In genomic region chr7:88810170-88810569, GRCm38 (mm10) we compare ENCODE assay signal across 28 mouse cellular contexts.
DNase-seq lines count a peak whose midpoint lies in the region; ATAC-seq and TF ChIP-seq lines count a peak whose summit lies in the region.
"Had no signal": no experiment of that assay in that cellular context is flagged by ENCODE, and none has a peak within 500 bp of the region (broad histone marks: within the 10 kb centered on the region; RNA-seq: fewer than 3 reads in every experiment).

No protein-coding gene starts in this region.

- H3K4me2 ChIP-seq in forebrain, embryonic 14.5 days (ENCODE audit: low read length), result no peak overlapping the region
- no peak overlapping the region for H3K4me2 ChIP-seq in forebrain, embryonic 11.5 days (ENCODE audit: low read depth, low read length, severe bottlenecking)
- H3K4me2 ChIP-seq: embryonic facial prominence, embryonic 12.5 days; embryonic facial prominence, embryonic 15.5 days; heart, embryonic 13.5 days; hindbrain, embryonic 15.5 days; intestine, embryonic 15.5 days had no signal

- no peak overlapping the region for H3K4me3 ChIP-seq in forebrain, embryonic 14.5 days (ENCODE audit: low read depth, low read length)
- H3K4me3 ChIP-seq in forebrain, embryonic 11.5 days (ENCODE audit: low read depth, low read length), result no peak overlapping the region
- no peak overlapping the region for H3K4me3 ChIP-seq in cerebellum, adult 2 months (replicated peaks; ENCODE audit: insufficient read depth, low read depth, low read length)
- H3K4me3 ChIP-seq: embryonic facial prominence, embryonic 12.5 days; embryonic facial prominence, embryonic 15.5 days; heart, adult 2 months; heart, embryonic 10.5 days; heart, embryonic 13.5 days; hindbrain, embryonic 15.5 days; intestine, embryonic 15.5 days had no signal

- H3K36me3 ChIP-seq in forebrain, embryonic 14.5 days (ENCODE audit: control insufficient read depth, insufficient read depth, low read length), result no peaks in the 10 kb centered on the region
- no peaks in the 10 kb centered on the region for H3K36me3 ChIP-seq in forebrain, embryonic 11.5 days (ENCODE audit: control insufficient read depth, insufficient read depth, low read length)
- H3K36me3 ChIP-seq: embryonic facial prominence, embryonic 12.5 days; embryonic facial prominence, embryonic 15.5 days; G1E; heart, embryonic 10.5 days; heart, embryonic 13.5 days; hindbrain, embryonic 15.5 days; intestine, embryonic 15.5 days had no signal

- ATAC-seq in forebrain, embryonic 14.5 days, result no peak
- ATAC-seq in forebrain, embryonic 11.5 days (replicated peaks; ENCODE audit: low FRiP score), result no peak
- ATAC-seq in frontal cortex, adult (ENCODE audit: low TSS enrichment), result peak; percentile 44; the same call in 1 of the 2 replicates
- ATAC-seq: intestine, embryonic 15.5 days; Patski had no signal

- no peaks in the 10 kb centered on the region for H3K9me3 ChIP-seq in forebrain, embryonic 14.5 days (replicated peaks; ENCODE audit: control insufficient read depth, low read length)
- no peaks in the 10 kb centered on the region for H3K9me3 ChIP-seq in forebrain, embryonic 11.5 days (ENCODE audit: control insufficient read depth, low read length)
- H3K9me3 ChIP-seq: embryonic facial prominence, embryonic 12.5 days; embryonic facial prominence, embryonic 15.5 days; G1E; heart, embryonic 10.5 days; heart, embryonic 13.5 days; hindbrain, embryonic 15.5 days; intestine, embryonic 15.5 days had no signal

- no peak for TF ChIP-seq CTCF in cerebellum, adult 2 months (IDR thresholded peaks at IDR 0.05; ENCODE audit: borderline replicate concordance, insufficient read depth, low read depth, low read length)

- no peaks in the 10 kb centered on the region for H3K4me1 ChIP-seq in forebrain, embryonic 14.5 days (ENCODE audit: control insufficient read depth, insufficient read depth, low read length)
- no peaks in the 10 kb centered on the region for H3K4me1 ChIP-seq in forebrain, embryonic 11.5 days (replicated peaks; ENCODE audit: control insufficient read depth, insufficient read depth, low read length)
- no peaks in the 10 kb centered on the region for H3K4me1 ChIP-seq in cerebellum, adult 2 months (ENCODE audit: control insufficient read depth, insufficient read depth, low read length)
- H3K4me1 ChIP-seq: embryonic facial prominence, embryonic 12.5 days; embryonic facial prominence, embryonic 15.5 days; heart, embryonic 10.5 days; heart, embryonic 13.5 days; hindbrain, embryonic 15.5 days; intestine, embryonic 15.5 days had no signal

- no peak for TF ChIP-seq POLR2A in cerebellum, adult 2 months (IDR thresholded peaks at IDR 0.05; ENCODE audit: borderline replicate concordance, insufficient read depth, low read length)

- H3K27ac ChIP-seq in forebrain, embryonic 14.5 days (ENCODE audit: low read depth, low read length), result no peak overlapping the region
- H3K27ac ChIP-seq in forebrain, embryonic 11.5 days (ENCODE audit: low read depth, low read length), result no peak overlapping the region
- no peak overlapping the region for H3K27ac ChIP-seq in cerebellum, adult 2 months (ENCODE audit: insufficient read depth, low read length)
- H3K27ac ChIP-seq: embryonic facial prominence, embryonic 12.5 days; embryonic facial prominence, embryonic 15.5 days; heart, adult 2 months; heart, embryonic 10.5 days; heart, embryonic 13.5 days; hindbrain, embryonic 15.5 days; intestine, embryonic 15.5 days had no signal

- peak; percentile 15 for DNase-seq in forebrain, embryonic 14.5 days (ENCODE audit: low spot score)
- no peak for DNase-seq in forebrain, embryonic 11.5 days (ENCODE audit: low spot score)
- DNase-seq in frontal cortex, postnatal 14 days (ENCODE audit: low spot score in 2 of 2), result no peak
- DNase-seq in brain, adult 2 months (ENCODE audit: low read depth, low spot score), result peak; percentile 31
- DNase-seq in telencephalon, adult 2 months (ENCODE audit: low read depth, low spot score), result peak; percentile 18
- DNase-seq in cerebellum, adult 2 months, result no peak
- DNase-seq: adrenal gland, postnatal 10 days; adrenal gland, postnatal 36 days; B cell, adult 2 months; cerebellum, adult 11-12 months; cerebellum, adult 9-11 months; cerebellum, postnatal 25 days; gastrocnemius, postnatal 25 days; heart, adult 2 months; heart, postnatal 14 days; heart, postnatal 4 days; kidney, adult 11 months; kidney, adult 8-10 months had no signal

- H3K9ac ChIP-seq in forebrain, embryonic 14.5 days (ENCODE audit: low read length), result no peak overlapping the region
- H3K9ac ChIP-seq in forebrain, embryonic 11.5 days (ENCODE audit: low read length), result no peak overlapping the region
- H3K9ac ChIP-seq: embryonic facial prominence, embryonic 12.5 days; embryonic facial prominence, embryonic 15.5 days; heart, embryonic 13.5 days; hindbrain, embryonic 15.5 days; intestine, embryonic 15.5 days had no signal

- H3K27me3 ChIP-seq in forebrain, embryonic 14.5 days (replicated peaks; ENCODE audit: control insufficient read depth, insufficient read depth, low read length), result no peaks in the 10 kb centered on the region
- no peaks in the 10 kb centered on the region for H3K27me3 ChIP-seq in forebrain, embryonic 11.5 days (ENCODE audit: control insufficient read depth, insufficient read depth, low read length)
- no peaks in the 10 kb centered on the region for H3K27me3 ChIP-seq in cerebellum, adult 2 months (ENCODE audit: control insufficient read depth, insufficient read depth, low read length)
- H3K27me3 ChIP-seq: CH12.LX; embryonic facial prominence, embryonic 12.5 days; embryonic facial prominence, embryonic 15.5 days; heart, embryonic 13.5 days; hindbrain, embryonic 15.5 days; intestine, embryonic 15.5 days had no signal

Comparison
In these comparisons a context has a peak if more than half of its experiments do, and no peak if none do; other contexts are left out.
1. DNase-seq: peak in forebrain, embryonic 14.5 days (single experiment), brain, adult 2 months (single experiment) and telencephalon, adult 2 months (single experiment); none in forebrain, embryonic 11.5 days (single experiment), frontal cortex, postnatal 14 days (0 of 2) and cerebellum, adult 2 months (0 of 2).